Mouse (Mus musculus): ENCODE results near the gene Lenep. TPM values are rescaled to one million over a fixed set of nuclear protein-coding genes. Genes with fewer than 3 reads are reported as not detected.
A peak's percentile ranks its signal among the peaks of the same experiment; 100 is the strongest.
"Not testable (repeated sequence)": the region's sequence is repeated elsewhere in the genome, so short reads cannot be mapped to it uniquely, and the experiment has no call there.

Lenep gene
- polyA plus RNA-seq, 1 experiment from 2014 or later: 2.3 TPM

DNA sequence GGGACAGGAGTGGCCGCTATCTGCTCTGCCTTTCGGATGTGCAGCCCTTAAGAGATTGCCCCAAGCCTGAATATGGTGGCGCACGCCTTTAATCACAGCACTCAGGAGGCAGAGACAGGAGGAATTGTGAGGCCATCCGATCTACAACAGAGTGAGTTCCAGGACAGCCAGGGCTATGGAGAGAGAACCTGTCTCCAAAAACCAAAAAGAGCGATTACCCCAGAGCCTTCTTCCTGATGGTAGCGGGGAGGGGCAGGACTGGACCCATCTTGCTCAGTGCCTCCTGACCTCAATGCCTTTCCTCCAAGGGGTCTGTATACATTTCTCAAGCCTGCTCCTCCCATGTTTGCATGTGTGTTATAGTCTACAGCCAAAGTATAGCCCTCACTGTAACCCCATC lies 26.4 kb upstream of the Lenep start:
- H3K9me3 ChIP-seq; H3K27ac ChIP-seq; H3K27me3 ChIP-seq (replicated peaks); ATAC-seq (replicated peaks); H3K4me2 ChIP-seq; H3K4me3 ChIP-seq; H3K9ac ChIP-seq: not testable (repeated sequence)
- peaks cover 19% of the 10 kb centered on the region for H3K4me1 ChIP-seq
- peaks cover 15% of the 10 kb centered on the region; the same call in 1 of the 2 replicates for H3K36me3 ChIP-seq (replicated peaks)
- WGBS: 94% methylated on average over 7 of the region's 7 CpGs

- 77% methylated on average over 4 of the region's 4 CpGs for WGBS
- Histone ChIP-seq H3K36me3 (replicated peaks) (no peaks in the 10 kb centered on the region), H3K9me3 (no peaks in the 10 kb centered on the region), H3K27ac (no peak overlapping the region), H3K27me3 (replicated peaks) (no peaks in the 10 kb centered on the region), H3K4me1 (peaks cover 15% of the 10 kb centered on the region), H3K9ac (no peak overlapping the region), H3K4me2 (no peak overlapping the region), H3K4me3 (no peak overlapping the region)
- no peak for ATAC-seq (replicated peaks)
Observed at GRCm38 (mm10) chr3:89425876-89426275, 23.3 kb upstream of the Lenep start.

DNA sequence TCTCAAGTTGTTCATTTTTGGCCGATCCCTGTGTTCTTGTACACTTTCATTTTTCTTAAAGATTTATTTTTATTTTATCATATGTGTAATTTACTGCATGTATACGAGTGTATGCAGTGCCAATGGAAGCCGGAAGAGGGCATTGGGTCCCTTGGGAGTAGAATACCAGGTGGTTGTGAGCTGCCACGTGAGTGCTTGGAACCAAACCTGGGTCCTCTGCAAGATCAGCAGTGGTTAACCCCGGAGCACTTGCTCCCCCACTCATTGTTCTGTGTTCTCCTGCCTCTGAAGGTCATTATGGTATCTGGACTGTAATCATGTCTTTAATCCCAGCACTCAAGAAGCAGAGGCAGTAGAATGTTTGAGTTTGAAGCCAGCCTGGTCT lies 22.5 kb upstream of the Lenep start:
- no peak overlapping the region for H3K9ac ChIP-seq
- no peaks in the 10 kb centered on the region for H3K27me3 ChIP-seq (replicated peaks)
- peaks cover 11% of the 10 kb centered on the region for H3K4me1 ChIP-seq
- no peaks in the 10 kb centered on the region for H3K9me3 ChIP-seq
- H3K4me3 ChIP-seq: no peak overlapping the region
- WGBS: 94% methylated on average over 5 of the region's 5 CpGs
- H3K36me3 ChIP-seq (replicated peaks): no peaks in the 10 kb centered on the region
- no peak overlapping the region for H3K4me2 ChIP-seq
- no peak overlapping the region for H3K27ac ChIP-seq
- no peak for ATAC-seq (replicated peaks)

DNA sequence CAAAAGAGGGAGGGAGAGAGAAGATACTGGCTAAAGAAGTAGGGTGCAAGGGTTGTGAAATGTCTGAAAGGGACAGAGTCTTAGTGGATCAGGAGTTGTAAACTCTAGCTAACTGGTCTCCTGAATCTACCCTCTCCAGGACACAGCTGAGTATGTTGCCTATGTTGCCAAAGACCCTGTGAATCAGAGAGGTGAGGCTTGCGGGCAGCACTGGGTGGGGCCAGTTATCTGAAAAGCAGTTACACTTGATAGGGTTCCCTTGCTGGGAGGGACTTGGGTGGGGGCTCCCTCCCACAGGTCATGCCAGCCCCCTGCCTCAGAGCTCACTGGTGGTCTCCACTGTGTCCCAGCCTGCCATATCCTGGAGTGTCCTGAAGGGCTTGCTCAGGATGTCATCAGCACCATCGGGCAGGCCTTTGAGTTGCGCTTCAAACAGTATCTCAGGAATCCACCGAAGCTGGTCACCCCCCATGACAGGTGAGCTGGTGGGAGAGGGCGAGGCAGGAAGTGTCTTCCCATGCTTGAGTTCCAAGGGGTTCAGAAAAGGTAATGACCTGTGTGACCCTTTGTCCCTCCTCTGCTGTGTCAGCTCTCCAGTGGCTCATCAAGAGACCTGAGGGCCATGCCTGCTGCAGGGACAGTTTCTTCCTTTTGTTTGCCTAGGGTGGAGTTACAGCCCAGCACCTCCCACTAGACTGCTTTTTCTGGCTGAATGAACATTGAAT lies 22.0 kb upstream of the Lenep start:
- no peak for ATAC-seq (replicated peaks)
- Histone ChIP-seq H3K9me3 (no peaks in the 10 kb centered on the region), H3K9ac (no peak overlapping the region), H3K27me3 (replicated peaks) (no peaks in the 10 kb centered on the region), H3K36me3 (replicated peaks) (no peaks in the 10 kb centered on the region), H3K4me1 (peaks cover 16% of the 10 kb centered on the region), H3K27ac (no peak overlapping the region), H3K4me2 (no peak overlapping the region), H3K4me3 (no peak overlapping the region)
- 93% methylated on average over 5 of the region's 5 CpGs for WGBS

DNA sequence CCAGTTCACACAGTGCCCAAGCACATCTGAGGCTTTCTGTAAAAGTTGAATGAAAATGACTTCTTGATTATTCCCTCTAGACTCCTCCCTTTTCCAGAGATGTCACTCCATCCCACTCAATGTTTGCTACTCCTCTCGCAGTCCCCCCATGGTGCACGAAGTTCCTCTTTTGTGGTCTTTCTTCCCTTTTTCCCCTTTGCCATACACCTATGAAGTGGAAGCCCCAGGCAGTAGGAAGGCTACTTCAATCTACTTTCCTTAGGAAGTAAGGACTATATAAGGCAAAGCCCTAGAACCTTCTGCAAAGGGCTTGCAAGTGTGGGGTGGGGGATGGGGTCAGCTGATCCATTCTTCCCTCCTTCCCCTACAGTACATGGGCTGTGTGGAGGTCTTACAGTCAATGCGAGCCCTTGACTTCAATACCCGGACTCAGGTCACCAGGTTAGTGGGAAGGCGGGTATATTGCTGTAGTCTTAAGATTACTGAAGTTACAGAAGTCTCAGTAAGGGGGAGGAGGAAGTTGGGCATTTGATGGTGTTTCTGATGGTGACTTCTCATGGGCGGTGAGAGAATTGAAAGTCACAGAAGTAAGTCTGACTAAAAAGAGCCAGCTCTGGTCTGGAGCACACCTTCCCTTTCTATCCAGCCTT lies 20.1 kb upstream of the Lenep start:
- H3K9me3 ChIP-seq: no peaks in the 10 kb centered on the region
- no peak overlapping the region; the same call in 1 of the 2 replicates for H3K4me2 ChIP-seq
- no peak overlapping the region for H3K9ac ChIP-seq
- no peaks in the 10 kb centered on the region for H3K36me3 ChIP-seq (replicated peaks)
- 67% methylated on average over 6 of the region's 6 CpGs for WGBS
- no peak for ATAC-seq (replicated peaks)
- no peak overlapping the region for H3K27ac ChIP-seq
- no peak overlapping the region for H3K4me3 ChIP-seq
- H3K4me1 ChIP-seq: peaks cover 25% of the 10 kb centered on the region
- H3K27me3 ChIP-seq (replicated peaks): no peaks in the 10 kb centered on the region

GRCm38 (mm10) chr3:89421810-89422473 lies 19.3 kb upstream of the Lenep start:
- no peaks in the 10 kb centered on the region for H3K27me3 ChIP-seq (replicated peaks)
- H3K4me1 ChIP-seq: peaks cover 33% of the 10 kb centered on the region
- no peaks in the 10 kb centered on the region for H3K36me3 ChIP-seq (replicated peaks)
- H3K9me3 ChIP-seq: no peaks in the 10 kb centered on the region
- peak overlapping the region; percentile 39; the same call in 1 of the 2 replicates for H3K9ac ChIP-seq
- 10% methylated on average over 22 of the region's 22 CpGs for whole genome bisulfite sequencing
- no peak overlapping the region for H3K27ac ChIP-seq
- H3K4me3 ChIP-seq: peak overlapping the region; percentile 30
- peak overlapping the region; percentile 49 for H3K4me2 ChIP-seq
- no peak for ATAC-seq (replicated peaks)

DNA sequence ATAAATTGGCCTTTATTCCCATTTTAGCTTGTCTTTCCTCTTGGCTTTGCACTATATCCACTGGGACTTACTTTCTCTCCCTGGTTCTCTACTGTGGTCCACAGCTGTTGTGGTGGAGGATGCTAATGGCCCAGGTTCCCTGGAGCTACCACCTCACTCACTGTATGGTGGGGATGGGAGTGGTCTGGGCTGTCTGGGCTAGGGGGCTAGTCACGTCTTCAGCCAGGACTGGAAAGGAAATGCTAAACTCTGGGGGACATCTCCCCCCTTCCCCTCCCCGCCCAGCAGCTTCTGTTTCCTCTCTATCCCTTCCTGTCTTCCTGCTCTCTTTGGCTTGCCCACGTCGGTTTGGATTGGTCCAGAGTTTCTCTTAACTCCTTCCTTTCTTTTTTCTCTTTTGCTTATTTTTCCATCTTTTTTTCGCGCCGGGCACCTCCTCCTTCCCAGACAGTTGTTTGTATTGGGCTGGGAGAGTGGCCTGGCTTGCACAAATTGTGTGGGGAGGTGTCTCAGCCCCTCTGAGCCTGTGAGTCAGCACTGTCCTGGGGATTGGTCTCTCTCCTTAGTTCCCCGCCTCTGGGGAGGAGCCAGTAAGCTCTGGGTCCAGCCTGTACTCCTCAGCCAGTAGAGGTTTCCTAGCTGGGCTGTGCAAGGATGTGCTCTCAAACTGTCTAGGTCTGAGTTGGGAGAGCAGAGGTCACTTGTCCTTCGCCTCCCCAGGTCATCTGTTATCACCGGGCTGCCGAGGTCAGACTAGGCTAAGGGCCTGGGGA lies 18.6 kb upstream of the Lenep start:
- no peaks in the 10 kb centered on the region for H3K36me3 ChIP-seq (replicated peaks)
- WGBS: 5% methylated on average over 11 of the region's 11 CpGs
- peak overlapping the region; percentile 39 for H3K27ac ChIP-seq
- H3K4me1 ChIP-seq: peaks cover 37% of the 10 kb centered on the region
- peak overlapping the region; percentile 39; the same call in 1 of the 2 replicates for H3K9ac ChIP-seq
- peak overlapping the region; percentile 49 for H3K4me2 ChIP-seq
- H3K9me3 ChIP-seq: no peaks in the 10 kb centered on the region
- ATAC-seq (replicated peaks): 0 out of 2 replicates have a peak, but pooled peaks have one; percentile 32
- peak overlapping the region; percentile 30 for H3K4me3 ChIP-seq
- H3K27me3 ChIP-seq (replicated peaks): no peaks in the 10 kb centered on the region

GRCm38 (mm10) chr3:89420421-89420820 lies 17.8 kb upstream of the Lenep start:
- no peaks in the 10 kb centered on the region for H3K36me3 ChIP-seq (replicated peaks)
- H3K4me1 ChIP-seq: peaks cover 37% of the 10 kb centered on the region
- H3K9ac ChIP-seq: no peak overlapping the region
- 60% methylated on average over 2 of the region's 2 CpGs for WGBS
- H3K9me3 ChIP-seq: no peaks in the 10 kb centered on the region
- H3K4me2 ChIP-seq: no peak overlapping the region; the same call in 1 of the 2 replicates
- H3K27ac ChIP-seq: peak overlapping the region; percentile 39; the same call in 1 of the 2 replicates
- no peaks in the 10 kb centered on the region for H3K27me3 ChIP-seq (replicated peaks)
- H3K4me3 ChIP-seq: no peak overlapping the region
- ATAC-seq (replicated peaks): no peak

DNA sequence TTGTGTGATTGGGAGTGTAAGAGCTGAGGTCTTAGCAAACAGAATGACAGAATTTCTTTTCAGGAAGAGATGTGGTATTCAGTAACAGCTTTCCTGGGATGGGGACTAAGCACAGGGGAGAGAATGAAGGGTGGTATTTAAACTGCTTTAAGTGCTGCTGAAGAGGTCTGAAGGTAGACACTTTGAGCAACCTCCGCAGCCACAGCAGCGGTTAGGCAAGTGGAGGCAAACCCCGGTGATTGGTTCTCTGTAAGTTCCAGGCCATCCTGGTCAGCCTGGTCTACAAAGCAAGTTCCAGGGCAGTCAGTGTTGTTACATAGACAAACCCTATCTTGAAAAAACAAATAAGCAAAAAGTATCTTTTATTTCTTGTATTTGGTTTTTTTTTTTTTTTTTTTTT lies 17.4 kb upstream of the Lenep start:
- ATAC-seq (replicated peaks): no peak
- H3K4me2 ChIP-seq: peak overlapping the region; percentile 98
- peak overlapping the region; percentile 65; the same call in 1 of the 2 replicates for H3K9ac ChIP-seq
- H3K9me3 ChIP-seq: no peaks in the 10 kb centered on the region
- WGBS: 43% methylated on average over 3 of the region's 3 CpGs
- no peaks in the 10 kb centered on the region for H3K27me3 ChIP-seq (replicated peaks)
- peaks cover 37% of the 10 kb centered on the region for H3K4me1 ChIP-seq
- peaks cover 2% of the 10 kb centered on the region for H3K36me3 ChIP-seq (replicated peaks)
- H3K27ac ChIP-seq: 0 out of 2 replicates have a peak overlapping the region, but pooled peaks have one; percentile 36
- H3K4me3 ChIP-seq: peak overlapping the region; percentile 60

DNA sequence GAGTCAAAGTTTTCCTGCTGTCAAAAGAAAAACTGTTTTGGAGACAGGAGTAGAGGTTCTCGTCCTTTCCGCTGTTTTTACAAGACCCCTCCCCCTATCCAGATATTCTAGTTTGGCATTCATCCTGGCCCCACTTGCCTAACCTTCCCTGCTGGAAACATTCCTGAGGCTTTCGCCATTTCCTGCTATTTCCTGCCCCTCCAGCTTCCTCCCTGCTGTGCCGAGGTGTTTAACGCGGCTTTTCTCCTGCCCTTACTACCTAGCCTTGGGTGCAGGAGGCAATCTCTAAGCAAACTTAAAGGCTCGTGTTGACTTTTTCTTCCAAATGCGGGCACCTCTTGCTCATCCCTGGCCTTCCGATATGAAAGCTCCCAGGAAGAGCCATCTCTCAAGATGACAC lies 17.0 kb upstream of the Lenep start:
- peak overlapping the region; percentile 65 for H3K9ac ChIP-seq
- H3K4me2 ChIP-seq: peak overlapping the region; percentile 98
- peaks cover 37% of the 10 kb centered on the region for H3K4me1 ChIP-seq
- H3K9me3 ChIP-seq: no peaks in the 10 kb centered on the region
- peak overlapping the region; percentile 83 for H3K27ac ChIP-seq
- H3K4me3 ChIP-seq: peak overlapping the region; percentile 60
- H3K27me3 ChIP-seq (replicated peaks): no peaks in the 10 kb centered on the region
- WGBS: 3% methylated on average over 9 of the region's 9 CpGs
- ATAC-seq (replicated peaks): no peak
- H3K36me3 ChIP-seq (replicated peaks): peaks cover 7% of the 10 kb centered on the region

GRCm38 (mm10) chr3:89418861-89419250 lies 16.3 kb upstream of the Lenep start:
- ATAC-seq (replicated peaks): peak; percentile 15
- H3K9ac ChIP-seq: peak overlapping the region; percentile 65
- H3K27ac ChIP-seq: peak overlapping the region; percentile 83
- H3K36me3 ChIP-seq (replicated peaks): peaks cover 10% of the 10 kb centered on the region
- H3K4me1 ChIP-seq: peaks cover 37% of the 10 kb centered on the region
- WGBS: 0% methylated on average over 16 of the region's 16 CpGs
- no peaks in the 10 kb centered on the region for H3K9me3 ChIP-seq
- peak overlapping the region; percentile 98 for H3K4me2 ChIP-seq
- no peaks in the 10 kb centered on the region for H3K27me3 ChIP-seq (replicated peaks)
- peak overlapping the region; percentile 60 for H3K4me3 ChIP-seq
